Mouse (Mus musculus) megakaryocyte, embryonic 14.5 days (primary cell): ENCODE measurements around the gene Sumo3. TPM values are rescaled to one million over a fixed set of nuclear protein-coding genes. Genes with fewer than 3 reads are reported as not detected.

Experiments used
- H3K27me3 ChIP-seq: replicated peaks from 2 replicates; pipeline ENCODE3; 2012; ENCODE audit warnings: inconsistent platforms
- H3K36me3 ChIP-seq: replicated peaks from 2 replicates; pipeline ENCODE3; 2012; ENCODE audit warnings: low read length, inconsistent platforms, mixed read lengths
- H3K4me1 ChIP-seq: 2 replicates; pipeline ENCODE4 v1.6.1; 2012; ENCODE audit warnings: inconsistent platforms
- H3K4me3 ChIP-seq: replicated peaks from 2 replicates; pipeline ENCODE3; 2012; ENCODE audit warnings: moderate library complexity, mild to moderate bottlenecking, inconsistent platforms
- H3K9me3 ChIP-seq: 2 replicates; pipeline ENCODE4 v1.6.1; 2012; ENCODE audit warnings: inconsistent platforms
- FLI1 ChIP-seq: IDR thresholded peaks from 2 replicates; pipeline ENCODE4 v1.6.1; 2012; ENCODE audit warnings: low read length, inconsistent platforms, mixed read lengths
- GATA1 ChIP-seq: IDR thresholded peaks from 3 replicates; pipeline ENCODE4 v1.6.1; 2012; ENCODE audit warnings: mixed read lengths, low read length, inconsistent platforms, borderline replicate concordance
- polyA plus RNA-seq: library from polyadenylated mRNA; stranded (reverse); fragments of >175 nt; gene quantifications from 2 replicates; pipeline ENCODE4 v1.2.3, GENCODE M21; 2012; ENCODE audit warnings: low replicate concordance; ENCODE audit not compliant: insufficient read depth

Sumo3 gene
- polyA plus RNA-seq, 1 experiment: 90.7 TPM

GRCm38 (mm10) chr10:77587091-77587775 lies 18.7 kb upstream of the Sumo3 start:
- TF ChIP-seq GATA1 (no peak), FLI1 (no peak)
- Histone ChIP-seq H3K9me3 (no peaks in the 10 kb centered on the region), H3K27me3 (no peaks in the 10 kb centered on the region), H3K36me3 (peaks cover 90% of the 10 kb centered on the region), H3K4me1 (peaks cover 89% of the 10 kb centered on the region), H3K4me3 (peak overlapping the region; percentile 87)

- Histone ChIP-seq H3K27me3 (no peaks in the 10 kb centered on the region), H3K9me3 (no peaks in the 10 kb centered on the region), H3K36me3 (peaks cover 92% of the 10 kb centered on the region), H3K4me1 (peaks cover 95% of the 10 kb centered on the region), H3K4me3 (peak overlapping the region; percentile 87)
- TF ChIP-seq GATA1 (no peak), FLI1 (no peak)
Measured at GRCm38 (mm10) chr10:77588036-77588435, 17.9 kb upstream of the Sumo3 start.

GRCm38 (mm10) chr10:77589117-77589516 lies 16.8 kb upstream of the Sumo3 start:
- H3K4me1 ChIP-seq: peaks cover 95% of the 10 kb centered on the region
- H3K27me3 ChIP-seq: no peaks in the 10 kb centered on the region
- peaks cover 93% of the 10 kb centered on the region for H3K36me3 ChIP-seq
- TF ChIP-seq FLI1 (no peak), GATA1 (no peak)
- no peaks in the 10 kb centered on the region for H3K9me3 ChIP-seq
- peak overlapping the region; percentile 88 for H3K4me3 ChIP-seq

GRCm38 (mm10) chr10:77589749-77590148 lies 16.1 kb upstream of the Sumo3 start:
- H3K9me3 ChIP-seq: no peaks in the 10 kb centered on the region
- H3K4me3 ChIP-seq: peak overlapping the region; percentile 88
- H3K4me1 ChIP-seq: peaks cover 96% of the 10 kb centered on the region
- peaks cover 98% of the 10 kb centered on the region for H3K36me3 ChIP-seq
- TF ChIP-seq FLI1 (no peak), GATA1 (no peak)
- H3K27me3 ChIP-seq: no peaks in the 10 kb centered on the region

DNA sequence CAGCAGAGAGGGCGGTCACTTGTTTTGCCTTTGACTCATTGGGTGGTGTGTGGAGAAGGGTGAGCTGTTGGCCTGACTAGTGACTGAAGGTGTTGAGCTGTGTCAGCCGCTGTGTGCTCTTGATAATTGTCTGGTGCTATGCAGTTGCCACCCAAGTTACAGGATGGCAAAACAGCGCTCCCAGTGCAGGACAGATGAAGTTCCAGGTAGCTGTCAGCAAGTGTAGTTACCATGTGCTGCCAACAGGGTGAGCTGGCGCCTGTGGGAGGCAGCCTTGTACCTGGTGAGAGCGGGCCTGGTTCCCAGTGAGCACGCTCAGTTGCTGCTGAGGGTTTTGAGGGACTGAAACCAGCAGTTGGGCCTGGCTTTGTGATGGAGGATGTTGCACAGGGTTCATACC lies 15.1 kb upstream of the Sumo3 start:
- Histone ChIP-seq H3K4me3 (peak overlapping the region; percentile 72), H3K36me3 (peaks cover 100% of the 10 kb centered on the region)

DNA sequence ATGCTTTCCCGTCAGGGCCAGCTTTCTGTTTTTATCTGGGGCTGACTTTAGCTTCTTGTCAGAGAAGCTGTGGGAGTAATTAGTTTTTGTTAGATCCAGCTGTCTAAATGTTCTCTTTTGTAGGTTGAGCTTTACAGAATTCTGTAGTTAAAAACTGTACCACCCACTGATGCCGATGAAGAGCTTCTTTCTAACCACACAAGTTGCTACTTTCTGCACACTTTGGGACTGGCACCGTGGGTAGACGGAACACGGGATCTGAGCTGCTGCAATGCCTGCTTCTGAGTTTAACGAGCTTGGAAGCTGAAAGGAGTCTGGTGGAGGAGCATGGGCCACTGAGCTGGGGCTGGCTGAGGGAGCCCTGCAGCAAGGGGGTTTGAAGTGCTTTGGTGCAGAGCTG lies 14.4 kb upstream of the Sumo3 start:
- no peaks in the 10 kb centered on the region for H3K27me3 ChIP-seq
- H3K9me3 ChIP-seq: no peaks in the 10 kb centered on the region
- peaks cover 100% of the 10 kb centered on the region for H3K36me3 ChIP-seq
- H3K4me3 ChIP-seq: peak overlapping the region; percentile 20
- no peak for TF ChIP-seq FLI1
- no peak for TF ChIP-seq GATA1
- H3K4me1 ChIP-seq: peaks cover 93% of the 10 kb centered on the region

More for the DNA sequence above, 15.1 kb upstream of the Sumo3 start:
- no peaks in the 10 kb centered on the region for H3K9me3 ChIP-seq
- TF ChIP-seq FLI1 (no peak), GATA1 (no peak)
- H3K27me3 ChIP-seq: no peaks in the 10 kb centered on the region
- H3K4me1 ChIP-seq: peaks cover 97% of the 10 kb centered on the region

DNA sequence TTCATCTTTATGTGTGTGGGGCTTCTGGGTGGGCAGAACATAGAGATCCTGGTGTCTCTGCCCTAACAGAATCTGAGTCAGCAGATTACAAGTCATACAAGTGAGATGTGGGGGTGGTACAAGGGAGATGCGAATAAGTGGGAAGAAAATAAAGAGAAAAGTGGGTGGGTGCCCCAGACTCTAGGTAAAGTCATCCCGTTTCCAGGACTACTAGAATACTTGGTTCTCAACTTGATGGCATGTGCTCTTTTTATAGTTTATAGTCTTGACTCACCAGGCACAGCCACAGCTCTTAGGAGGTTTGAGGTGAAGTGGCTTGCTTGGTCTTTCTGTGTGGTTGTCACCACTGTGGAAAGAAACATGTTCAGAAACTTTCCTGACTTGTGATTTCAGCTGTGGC lies 9.8 kb upstream of the Sumo3 start:
- no peaks in the 10 kb centered on the region for H3K9me3 ChIP-seq
- peaks cover 85% of the 10 kb centered on the region for H3K4me1 ChIP-seq
- TF ChIP-seq GATA1 (no peak), FLI1 (no peak)
- H3K4me3 ChIP-seq: no peak overlapping the region
- peaks cover 96% of the 10 kb centered on the region for H3K36me3 ChIP-seq
- no peaks in the 10 kb centered on the region for H3K27me3 ChIP-seq

DNA sequence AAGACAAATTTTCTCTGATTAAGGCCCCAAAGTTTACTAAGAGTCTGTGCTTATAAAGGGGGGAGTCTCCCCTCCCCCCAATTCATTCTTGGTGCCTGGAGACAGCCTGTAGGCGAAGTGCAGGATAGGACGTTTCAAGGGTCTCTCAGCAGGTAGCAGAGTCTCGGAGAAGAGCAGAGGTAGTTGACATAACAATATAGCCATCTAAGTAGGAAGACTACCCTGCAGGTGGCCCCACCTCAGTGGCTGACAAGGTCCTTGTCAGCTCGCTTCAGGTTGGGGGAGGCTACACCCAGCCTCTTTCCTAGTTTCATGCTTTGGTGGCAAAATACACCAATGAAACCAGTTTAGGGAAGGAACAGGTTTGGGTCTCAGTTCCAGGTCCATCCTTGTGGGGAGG lies 2.9 kb upstream of the Sumo3 start:
- Histone ChIP-seq H3K4me1 (peaks cover 63% of the 10 kb centered on the region), H3K9me3 (peaks cover 5% of the 10 kb centered on the region; the same call in 1 of the 2 replicates), H3K27me3 (no peaks in the 10 kb centered on the region), H3K4me3 (no peak overlapping the region), H3K36me3 (peaks cover 46% of the 10 kb centered on the region)
- TF ChIP-seq GATA1 (no peak), FLI1 (no peak)

DNA sequence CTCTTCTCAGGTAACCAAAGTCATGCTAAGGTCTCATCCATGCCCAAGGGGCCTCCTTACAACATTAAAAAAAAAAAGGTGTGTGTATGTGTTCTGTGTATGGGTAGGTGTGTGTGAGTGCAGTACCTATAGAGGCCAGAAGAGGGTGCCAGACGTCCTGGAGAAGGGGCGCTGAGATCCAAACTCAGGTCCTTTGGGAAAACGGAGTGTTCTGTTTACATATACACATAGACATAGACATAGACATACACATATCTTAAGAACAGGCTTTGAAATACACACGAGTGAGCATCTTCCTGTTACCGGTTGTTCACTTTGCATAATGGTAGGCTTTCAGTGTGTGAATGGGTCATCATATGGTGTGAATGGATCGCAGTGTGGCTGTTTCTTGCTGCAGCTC lies 1.8 kb upstream of the Sumo3 start:
- no peaks in the 10 kb centered on the region for H3K27me3 ChIP-seq
- TF ChIP-seq FLI1 (no peak), GATA1 (no peak)
- H3K9me3 ChIP-seq: peaks cover 9% of the 10 kb centered on the region; the same call in 1 of the 2 replicates
- no peak overlapping the region for H3K4me3 ChIP-seq
- peaks cover 43% of the 10 kb centered on the region for H3K36me3 ChIP-seq
- H3K4me1 ChIP-seq: peaks cover 60% of the 10 kb centered on the region

DNA sequence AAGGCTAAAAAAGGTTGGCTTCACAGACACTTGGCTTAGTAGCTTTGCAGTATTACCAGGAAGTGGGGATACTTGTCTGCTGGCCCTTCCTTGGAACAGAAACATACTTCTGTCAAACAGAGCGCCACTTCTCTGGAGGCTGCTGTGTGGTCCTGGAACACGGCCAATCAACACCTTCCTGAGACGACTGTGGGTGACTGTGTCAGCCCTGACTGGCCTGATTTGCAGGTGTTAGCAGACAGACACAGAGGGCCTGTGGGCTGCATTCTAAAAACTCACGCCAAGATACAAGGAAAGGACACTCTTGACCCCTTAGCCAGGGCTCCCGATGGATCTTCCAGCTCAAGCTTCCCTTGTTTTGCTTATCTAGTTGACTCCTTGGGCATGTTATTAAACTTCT lies 939 bp upstream of the Sumo3 start:
- H3K27me3 ChIP-seq: no peaks in the 10 kb centered on the region
- TF ChIP-seq GATA1 (no peak), FLI1 (no peak)

DNA sequence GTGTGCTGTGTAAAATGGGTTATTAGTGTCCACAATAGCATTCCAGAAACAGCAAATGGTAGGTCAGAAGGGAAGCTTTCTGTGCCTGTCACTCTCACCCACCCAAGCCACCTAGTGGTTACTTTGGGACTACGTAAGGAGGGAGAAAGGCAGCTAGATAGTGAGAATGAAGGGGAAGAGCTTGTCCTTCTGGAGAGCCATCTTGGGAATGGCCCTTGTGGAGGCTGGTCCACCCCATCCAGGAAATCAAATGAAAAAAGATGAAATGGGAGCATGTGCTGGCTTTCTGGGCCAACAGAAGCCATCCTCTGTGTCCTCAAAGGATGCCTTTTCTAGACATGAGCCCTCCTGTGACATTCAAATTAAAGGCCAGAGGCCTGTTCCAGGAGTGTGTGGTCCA lies 529 bp upstream of the Sumo3 start:
- TF ChIP-seq FLI1: no peak
- TF ChIP-seq GATA1: no peak
- Histone ChIP-seq H3K4me3 (peak overlapping the region; percentile 95), H3K4me1 (peaks cover 57% of the 10 kb centered on the region), H3K9me3 (peaks cover 9% of the 10 kb centered on the region; the same call in 1 of the 2 replicates), H3K36me3 (peaks cover 45% of the 10 kb centered on the region), H3K27me3 (no peaks in the 10 kb centered on the region)

More for the DNA sequence above, 939 bp upstream of the Sumo3 start:
- Histone ChIP-seq H3K36me3 (peaks cover 45% of the 10 kb centered on the region), H3K4me1 (peaks cover 57% of the 10 kb centered on the region), H3K4me3 (no peak overlapping the region), H3K9me3 (peaks cover 9% of the 10 kb centered on the region; the same call in 1 of the 2 replicates)
